Mouse (Mus musculus): ENCODE data around the gene Zfp341. TPM values are rescaled to one million over a fixed set of nuclear protein-coding genes. Genes with fewer than 3 reads are reported as not detected.

The Zfp341 gene
- polyA plus RNA-seq (2012; fragmentation: generic; extraction: Trizol): 3.4 TPM

GRCm38 (mm10) chr2:154613118-154614115 lies at the start of gene Zfp341, which contains the start of gene 4930519P11Rik:
TSS of gene Zfp341 (plus strand) at chr2:154613297.
TSS of gene 4930519P11Rik (minus strand) at chr2:154613437.
- no peaks in the 10 kb centered on the region for H3K36me3 ChIP-seq (ENCODE audit: control insufficient read depth, insufficient read depth)
- peak within 1 kb of the TSS; percentile 95 for H3K4me2 ChIP-seq (ENCODE audit: low read depth)
- H3K79me2 ChIP-seq (ENCODE audit: control insufficient read depth, insufficient read depth): no peaks in the 10 kb centered on the region
- TF ChIP-seq POLR2A (IDR thresholded peaks at IDR 0.05; ENCODE audit: insufficient read length, low read depth) (peak; percentile 73), REST (IDR thresholded peaks at IDR 0.05; ENCODE audit: insufficient read depth, insufficient read length) (no peak), CEBPB (IDR thresholded peaks at IDR 0.05; ENCODE audit: insufficient read depth, poor library complexity, severe bottlenecking) (no peak), MYOG (IDR thresholded peaks at IDR 0.05; ENCODE audit: control insufficient read depth in 1 of 3, insufficient read depth in 1 of 3, insufficient read length in 2 of 3, low read depth in 2 of 3) (peak in 2 of 3 experiments; percentile 11 to 41), MYOD1 (IDR thresholded peaks at IDR 0.05; ENCODE audit: control insufficient read depth in 1 of 3, insufficient read length in 2 of 3, low read depth in 2 of 3) (peak in 1 of 3 experiments; percentile 62), TCF12 (IDR thresholded peaks at IDR 0.05; ENCODE audit: insufficient read depth, poor library complexity, severe bottlenecking) (no peak), MAX (IDR thresholded peaks at IDR 0.05; ENCODE audit: low read depth) (no peak), TCF3 (IDR thresholded peaks at IDR 0.05; ENCODE audit: insufficient read length, low read depth) (no peak), USF1 (IDR thresholded peaks at IDR 0.05; ENCODE audit: low read depth) (no peak), SRF (IDR thresholded peaks at IDR 0.05; ENCODE audit: control insufficient read depth, insufficient read length, low read depth) (no peak), E2F4 (IDR thresholded peaks at IDR 0.05; ENCODE audit: insufficient read depth) (no peak), POLR2AphosphoS2 (IDR thresholded peaks at IDR 0.05; ENCODE audit: insufficient read length, low read depth) (peak; percentile 69)
- H3K4me3 ChIP-seq: peak within 1 kb of the TSS; percentile 38
- H3K27me3 ChIP-seq (ENCODE audit: control insufficient read depth, insufficient read depth, insufficient read length): peaks cover 3% of the 10 kb centered on the region
- H3ac ChIP-seq (ENCODE audit: control insufficient read depth, insufficient read length): peak within 1 kb of the TSS; percentile 38

GRCm38 (mm10) chr2:154563612-154564170 lies 49.4 kb upstream of the Zfp341 start:
- Histone ChIP-seq H3K4me2 (ENCODE audit: low read depth) (no peak overlapping the region), H3K27me3 (ENCODE audit: control insufficient read depth, insufficient read depth, insufficient read length) (no peaks in the 10 kb centered on the region), H3K4me3 (no peak overlapping the region), H3K36me3 (ENCODE audit: control insufficient read depth, insufficient read depth) (peaks cover 5% of the 10 kb centered on the region), H3ac (ENCODE audit: control insufficient read depth, insufficient read length) (no peak overlapping the region), H3K79me2 (ENCODE audit: control insufficient read depth, insufficient read depth) (peaks cover 15% of the 10 kb centered on the region)
- TF ChIP-seq REST (IDR thresholded peaks at IDR 0.05; ENCODE audit: insufficient read depth, insufficient read length) (no peak), TCF12 (IDR thresholded peaks at IDR 0.05; ENCODE audit: insufficient read depth, poor library complexity, severe bottlenecking) (no peak), E2F4 (IDR thresholded peaks at IDR 0.05; ENCODE audit: insufficient read depth) (no peak), USF1 (IDR thresholded peaks at IDR 0.05; ENCODE audit: low read depth) (no peak), MYOD1 (IDR thresholded peaks at IDR 0.05; ENCODE audit: control insufficient read depth in 1 of 3, insufficient read length in 2 of 3, low read depth in 2 of 3) (no peak), CEBPB (IDR thresholded peaks at IDR 0.05; ENCODE audit: insufficient read depth, poor library complexity, severe bottlenecking) (no peak), TCF3 (IDR thresholded peaks at IDR 0.05; ENCODE audit: insufficient read length, low read depth) (no peak), POLR2A (IDR thresholded peaks at IDR 0.05; ENCODE audit: insufficient read length, low read depth) (no peak), POLR2AphosphoS2 (IDR thresholded peaks at IDR 0.05; ENCODE audit: insufficient read length, low read depth) (no peak), SRF (IDR thresholded peaks at IDR 0.05; ENCODE audit: control insufficient read depth, insufficient read length, low read depth) (no peak)

GRCm38 (mm10) chr2:154565562-154565961 lies 47.5 kb upstream of the Zfp341 start:
- Histone ChIP-seq H3K4me2 (ENCODE audit: low read depth) (peak overlapping the region; percentile 27), H3K79me2 (ENCODE audit: control insufficient read depth, insufficient read depth) (peaks cover 15% of the 10 kb centered on the region), H3K4me3 (no peak overlapping the region), H3K27me3 (ENCODE audit: control insufficient read depth, insufficient read depth, insufficient read length) (no peaks in the 10 kb centered on the region), H3K36me3 (ENCODE audit: control insufficient read depth, insufficient read depth) (peaks cover 5% of the 10 kb centered on the region), H3ac (ENCODE audit: control insufficient read depth, insufficient read length) (no peak overlapping the region)
- no peak for TF ChIP-seq SRF (IDR thresholded peaks at IDR 0.05; ENCODE audit: control insufficient read depth, insufficient read length, low read depth)
- peak in 2 of 3 experiments; percentile 93 to 99 for TF ChIP-seq MYOD1 (IDR thresholded peaks at IDR 0.05; ENCODE audit: control insufficient read depth in 1 of 3, insufficient read length in 2 of 3, low read depth in 2 of 3)
- TF ChIP-seq TCF3 (IDR thresholded peaks at IDR 0.05; ENCODE audit: insufficient read length, low read depth): peak; percentile 80
- no peak for TF ChIP-seq POLR2A (IDR thresholded peaks at IDR 0.05; ENCODE audit: insufficient read length, low read depth)
- TF ChIP-seq CEBPB (IDR thresholded peaks at IDR 0.05; ENCODE audit: insufficient read depth, poor library complexity, severe bottlenecking): no peak
- TF ChIP-seq USF1 (IDR thresholded peaks at IDR 0.05; ENCODE audit: low read depth): no peak
- TF ChIP-seq TCF12 (IDR thresholded peaks at IDR 0.05; ENCODE audit: insufficient read depth, poor library complexity, severe bottlenecking): peak; percentile 91
- peak; percentile 81 to 99 (median 84) for TF ChIP-seq MYOG (IDR thresholded peaks at IDR 0.05; ENCODE audit: control insufficient read depth in 1 of 3, insufficient read depth in 1 of 3, insufficient read length in 2 of 3, low read depth in 2 of 3)

DNA sequence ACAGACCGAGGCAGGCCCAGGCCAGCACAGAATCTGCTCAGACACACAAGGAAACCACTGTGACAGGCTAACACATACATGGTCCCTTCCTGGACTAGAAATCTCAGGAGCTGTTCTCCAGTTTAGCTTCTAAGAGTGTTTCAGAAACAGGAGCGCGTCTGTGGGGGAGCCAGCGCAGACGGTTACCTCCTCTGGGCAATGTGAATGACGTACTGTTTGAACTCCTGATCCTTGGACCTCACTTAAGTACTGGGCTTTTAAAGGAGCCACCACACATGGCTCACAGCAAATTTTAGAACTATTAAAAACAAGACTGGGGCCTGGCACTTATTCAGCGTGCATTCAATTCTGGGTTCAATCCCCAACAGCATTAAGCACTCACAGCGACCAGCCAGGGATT lies 46.5 kb upstream of the Zfp341 start:
- Histone ChIP-seq H3K36me3 (ENCODE audit: control insufficient read depth, insufficient read depth) (peaks cover 5% of the 10 kb centered on the region), H3K27me3 (ENCODE audit: control insufficient read depth, insufficient read depth, insufficient read length) (no peaks in the 10 kb centered on the region), H3K79me2 (ENCODE audit: control insufficient read depth, insufficient read depth) (peaks cover 15% of the 10 kb centered on the region), H3ac (ENCODE audit: control insufficient read depth, insufficient read length) (no peak overlapping the region), H3K4me2 (ENCODE audit: low read depth) (peak overlapping the region; percentile 12), H3K4me3 (no peak overlapping the region)
- TF ChIP-seq USF1 (IDR thresholded peaks at IDR 0.05; ENCODE audit: low read depth) (no peak), POLR2AphosphoS2 (IDR thresholded peaks at IDR 0.05; ENCODE audit: insufficient read length, low read depth) (no peak), POLR2A (IDR thresholded peaks at IDR 0.05; ENCODE audit: insufficient read length, low read depth) (no peak), TCF3 (IDR thresholded peaks at IDR 0.05; ENCODE audit: insufficient read length, low read depth) (no peak), E2F4 (IDR thresholded peaks at IDR 0.05; ENCODE audit: insufficient read depth) (no peak), REST (IDR thresholded peaks at IDR 0.05; ENCODE audit: insufficient read depth, insufficient read length) (no peak), CEBPB (IDR thresholded peaks at IDR 0.05; ENCODE audit: insufficient read depth, poor library complexity, severe bottlenecking) (no peak), MYOD1 (IDR thresholded peaks at IDR 0.05; ENCODE audit: control insufficient read depth in 1 of 3, insufficient read length in 2 of 3, low read depth in 2 of 3) (no peak), TCF12 (IDR thresholded peaks at IDR 0.05; ENCODE audit: insufficient read depth, poor library complexity, severe bottlenecking) (no peak), SRF (IDR thresholded peaks at IDR 0.05; ENCODE audit: control insufficient read depth, insufficient read length, low read depth) (no peak), MAX (IDR thresholded peaks at IDR 0.05; ENCODE audit: low read depth) (no peak), MYOG (IDR thresholded peaks at IDR 0.05; ENCODE audit: control insufficient read depth in 1 of 3, insufficient read depth in 1 of 3, insufficient read length in 2 of 3, low read depth in 2 of 3) (no peak)

All from myocyte (in vitro differentiated cells).